Mouse (Mus musculus) ZHBTc4 (cell line): ENCODE results near the gene Brsk2.

Experiments
- DNase-seq: peaks from one replicate; pipeline ENCODE4 v3.0.0-alpha.2; 2011; ENCODE audit warnings: low read depth, low spot score

The Brsk2 gene

GRCm38 (mm10) chr7:142025926-142026325 is 76.4 kb downstream of the Brsk2 start:
- peak; percentile 30 for DNase-seq

DNA sequence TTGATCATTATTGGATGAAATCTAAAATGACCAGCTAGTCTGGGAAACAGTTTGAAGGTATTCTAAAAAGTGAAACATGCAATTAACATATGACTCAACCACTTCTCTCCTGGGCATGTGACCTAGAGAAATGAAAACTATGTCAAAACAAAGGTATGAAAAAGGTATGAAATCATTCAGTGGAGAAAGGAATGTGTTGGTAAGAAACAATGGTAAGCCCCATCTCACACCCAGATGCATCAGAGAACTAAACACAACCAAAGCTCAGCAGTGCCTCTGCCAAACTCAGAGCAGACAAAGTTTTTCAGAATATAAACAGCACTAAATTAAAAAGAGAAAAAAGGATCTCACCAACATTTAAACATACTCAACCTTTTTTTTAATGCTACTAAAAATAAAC is 80.5 kb downstream of the Brsk2 start:
- DNase-seq = no peak

DNA sequence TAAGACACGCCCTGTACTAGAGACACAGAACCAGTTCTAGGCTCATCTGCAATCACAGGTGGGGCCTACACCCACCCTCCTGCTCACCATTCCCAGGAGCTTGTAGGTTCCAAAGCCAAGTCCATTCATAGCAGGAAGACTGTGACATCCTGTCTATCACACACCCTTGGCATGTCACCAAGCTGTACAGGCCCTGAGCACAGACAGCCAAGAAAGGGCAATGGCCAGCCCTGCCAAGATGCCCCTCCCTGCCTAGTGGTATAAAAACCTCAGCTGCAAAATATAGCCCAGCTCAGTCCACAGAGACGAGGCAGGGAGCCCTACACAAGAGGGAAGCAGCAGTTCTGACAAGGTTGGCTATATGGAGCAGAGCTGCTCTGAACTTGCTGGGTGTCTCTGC is 84.6 kb downstream of the Brsk2 start:
- DNase-seq = no peak

- DNase-seq = no peak
Observed at GRCm38 (mm10) chr7:142035048-142035811, 85.7 kb downstream of the Brsk2 start.

GRCm38 (mm10) chr7:142037553-142038170 is 88.1 kb downstream of the Brsk2 start:
- peak; percentile 76 for DNase-seq

DNA sequence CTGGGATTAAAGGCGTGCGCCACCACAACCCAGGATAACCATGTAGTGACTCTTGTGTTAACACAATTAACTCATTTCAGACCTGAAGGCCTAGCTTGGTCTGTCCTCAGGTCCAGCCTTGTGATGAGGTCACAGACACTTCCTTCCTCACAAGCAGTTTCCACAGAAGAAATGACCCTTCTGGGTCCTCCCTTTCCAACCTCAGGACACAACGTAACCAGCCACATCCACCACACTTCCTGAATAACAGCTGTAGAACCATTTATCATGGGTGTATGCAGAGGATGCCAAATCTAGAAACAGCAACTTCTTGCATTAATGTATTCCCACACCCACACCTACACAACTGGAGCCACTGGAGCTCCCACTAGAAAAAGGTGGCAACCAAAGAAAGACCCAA is 91.2 kb downstream of the Brsk2 start:
- no peak for DNase-seq

DNA sequence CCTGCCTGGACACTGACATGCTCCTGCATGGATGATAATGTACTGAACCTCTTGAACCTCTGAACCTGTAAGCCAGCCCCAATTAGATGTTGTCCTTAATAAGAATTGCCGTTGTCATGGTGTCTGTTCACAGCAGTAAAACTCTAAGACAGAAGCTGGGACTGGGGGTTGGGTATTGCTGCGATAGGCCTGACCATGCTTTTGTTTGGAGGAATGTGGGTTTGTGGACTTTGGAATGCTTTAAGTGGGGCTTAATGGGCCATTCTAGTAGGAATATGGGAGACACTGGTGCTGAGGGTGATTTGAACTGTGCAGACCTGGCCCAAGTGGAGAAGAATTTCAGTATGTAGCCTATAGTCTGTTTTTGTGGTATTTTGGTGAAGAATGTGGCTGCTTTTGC is 95.8 kb downstream of the Brsk2 start:
- peak; percentile 73 for DNase-seq

- DNase-seq = no peak
Observed at GRCm38 (mm10) chr7:142045932-142046331, 96.4 kb downstream of the Brsk2 start.

GRCm38 (mm10) chr7:142050536-142050935 is 101.0 kb downstream of the Brsk2 start:
- no peak for DNase-seq
